Mouse (Mus musculus) hindbrain, embryonic 11.5 days (tissue): ENCODE measurements around the gene Gpr27. TPM values are rescaled to one million over a fixed set of nuclear protein-coding genes. Genes with fewer than 3 reads are reported as not detected.

Experiments used
- polyA plus RNA-seq: library from polyadenylated mRNA; unstranded; fragments of >200 nt; fragmentation: Nextera tagmentation; extraction: Ambion mirVana; gene quantifications from 2 replicates; pipeline ENCODE4 v1.2.1, GENCODE M21; 2014

Gene Gpr27
- polyA plus RNA-seq, 1 experiment from 2014 or later = 2.5 TPM

Other genes starting within 250 kb of the Gpr27 start
- 81.5 and 91.9 TPM in 2 replicates for gene Foxp1, start 170.0 kb upstream of the Gpr27 start, polyA plus RNA-seq
- 15.1 and 16.3 TPM in 2 replicates for gene Eif4e3, start 25.9 kb upstream of the Gpr27 start, polyA plus RNA-seq
- 3.2 and 6.0 TPM in 2 replicates for gene Gm20696, start 25.9 kb upstream of the Gpr27 start, polyA plus RNA-seq
- gene Prok2, start 33.7 kb downstream of the Gpr27 start, polyA plus RNA-seq = not detected in 2 replicates